In genomic region chr12:86082481-86083012, GRCm38 (mm10) we compare ENCODE assay signal across 1 mouse cellular context.
TF ChIP-seq lines count a peak whose summit lies in the region.

Gene Ift43 (plus strand): TSS chr12:86082541.

TF ChIP-seq in CH12.LX, 34 proteins besides CTCF, POLR2A, EP300 and RAD21 (continued from another document):
- TF ChIP-seq USF2 (conservative IDR thresholded peaks at IDR 0.05; ENCODE audit: low read depth, low read length) = no peak
- TF ChIP-seq HCFC1 (IDR thresholded peaks at IDR 0.05; ENCODE audit: low read depth, low read length) = peak; percentile 49; the same call in 1 of the 2 replicates
TF ChIP-seq in CH12.LX: peak in this region for 7.
